Comparison of ENCODE assay signal across 33 mouse cellular contexts in genomic region chr16:42748681-42749080, GRCm38 (mm10).
A peak's percentile ranks its signal among the peaks of the same experiment; 100 is the strongest.
DNase-seq lines count a peak whose midpoint lies in the region; ATAC-seq and TF ChIP-seq lines count a peak whose summit lies in the region.
"Had no signal": no experiment of that assay in that cellular context is flagged by ENCODE, and none has a peak within 500 bp of the region (broad histone marks: within the 10 kb centered on the region; RNA-seq: fewer than 3 reads in every experiment).

No protein-coding gene starts in this region.

- ATAC-seq in midbrain, embryonic 14.5 days (ENCODE audit: low FRiP score, low TSS enrichment), result no peak
- no peak for ATAC-seq in erythroblast, adult 5-6 weeks (replicated peaks; ENCODE audit: low FRiP score, poor library complexity, severe bottlenecking)
- ATAC-seq: activated CD4-positive, CD25-positive, alpha-beta regulatory T cell, adult 4 months; forebrain, embryonic 13.5 days; hindbrain, postnatal 0 days; intestine, embryonic 15.5 days; midbrain, embryonic 16.5 days had no signal

- no peaks in the 10 kb centered on the region for H3K36me3 ChIP-seq in midbrain, embryonic 14.5 days (ENCODE audit: control insufficient read depth, insufficient read depth, low read length)
- H3K36me3 ChIP-seq: embryonic facial prominence, embryonic 10.5 days; embryonic facial prominence, embryonic 15.5 days; heart, embryonic 10.5 days; heart, embryonic 15.5 days; hindbrain, embryonic 12.5 days; intestine, embryonic 15.5 days; limb, embryonic 12.5 days; liver, embryonic 15.5 days; stomach, embryonic 15.5 days had no signal

- H3K4me3 ChIP-seq in layer of hippocampus, adult 2 months, result no peak overlapping the region
- H3K4me3 ChIP-seq in midbrain, embryonic 14.5 days (replicated peaks; ENCODE audit: low read depth, low read length), result no peak overlapping the region
- H3K4me3 ChIP-seq: embryonic facial prominence, embryonic 10.5 days; embryonic facial prominence, embryonic 15.5 days; forebrain, embryonic 13.5 days; heart, embryonic 10.5 days; heart, embryonic 15.5 days; hindbrain, embryonic 12.5 days; intestine, embryonic 15.5 days; limb, embryonic 12.5 days; liver, embryonic 15.5 days; stomach, embryonic 15.5 days had no signal

- 68% methylated on average over 5 of the region's 5 CpGs for WGBS in midbrain, embryonic 14.5 days

- peak; percentile 10 for DNase-seq in cerebellum, adult 9-10 months
- DNase-seq in cerebellum, adult 8-10 months, result no peak
- peak; percentile 12 to 38 for DNase-seq in layer of hippocampus, adult 2 months (ENCODE audit: low spot score in 2 of 2)
- no peak for DNase-seq in layer of hippocampus, postnatal 25 days (ENCODE audit: extremely low spot score in 1 of 2, low spot score in 1 of 2)
- peak; percentile 88 for DNase-seq in brain, adult 2 months (ENCODE audit: low read depth, low spot score)
- peak; percentile 46 to 53 for DNase-seq in left cerebral cortex, adult 9 months (ENCODE audit: low spot score in 2 of 2)
- DNase-seq in midbrain, embryonic 14.5 days, result no peak
- DNase-seq: adrenal gland, adult 2 months; adrenal gland, postnatal 36 days; cerebellum, adult 9-11 months; gastrocnemius, postnatal 14 days; heart, adult 11 months; heart, postnatal 36 days; kidney, adult 2 months; kidney, postnatal 36 days; lung, embryonic 14.5 days; lung, postnatal 14 days; thymus, postnatal 14 days had no signal

- no peaks in the 10 kb centered on the region for H3K9me3 ChIP-seq in midbrain, embryonic 14.5 days (ENCODE audit: control insufficient read depth, low read length)
- H3K9me3 ChIP-seq: embryonic facial prominence, embryonic 10.5 days; embryonic facial prominence, embryonic 15.5 days; forebrain, embryonic 13.5 days; heart, embryonic 10.5 days; heart, embryonic 15.5 days; hindbrain, embryonic 12.5 days; intestine, embryonic 15.5 days; limb, embryonic 12.5 days; liver, embryonic 15.5 days; stomach, embryonic 15.5 days had no signal

- TF ChIP-seq CTCF in layer of hippocampus, adult 2 months (conservative IDR thresholded peaks at IDR 0.05), result no peak

- H3K4me2 ChIP-seq in midbrain, embryonic 14.5 days (ENCODE audit: low read length), result no peak overlapping the region
- H3K4me2 ChIP-seq: embryonic facial prominence, embryonic 15.5 days; forebrain, embryonic 13.5 days; heart, embryonic 15.5 days; hindbrain, embryonic 12.5 days; intestine, embryonic 15.5 days; limb, embryonic 12.5 days; liver, embryonic 15.5 days; lung, embryonic 14.5 days; stomach, embryonic 15.5 days had no signal

- peaks cover 15% of the 10 kb centered on the region for H3K4me1 ChIP-seq in midbrain, embryonic 14.5 days (ENCODE audit: control insufficient read depth, insufficient read depth, low read length)
- H3K4me1 ChIP-seq: embryonic facial prominence, embryonic 15.5 days; heart, embryonic 15.5 days; intestine, embryonic 15.5 days; liver, embryonic 15.5 days had no signal

- H3K9ac ChIP-seq in midbrain, embryonic 14.5 days (replicated peaks; ENCODE audit: low read length), result no peak overlapping the region
- H3K9ac ChIP-seq: embryonic facial prominence, embryonic 15.5 days; forebrain, embryonic 13.5 days; heart, embryonic 15.5 days; hindbrain, embryonic 12.5 days; intestine, embryonic 15.5 days; limb, embryonic 12.5 days; liver, embryonic 15.5 days; lung, embryonic 14.5 days; stomach, embryonic 15.5 days had no signal

- H3K27ac ChIP-seq in layer of hippocampus, adult 2 months, result no peak overlapping the region
- no peak overlapping the region for H3K27ac ChIP-seq in midbrain, embryonic 14.5 days (replicated peaks; ENCODE audit: low read depth, low read length)
- H3K27ac ChIP-seq: embryonic facial prominence, embryonic 10.5 days; embryonic facial prominence, embryonic 15.5 days; forebrain, embryonic 13.5 days; heart, embryonic 10.5 days; heart, embryonic 15.5 days; hindbrain, embryonic 12.5 days; hindbrain, postnatal 0 days; intestine, embryonic 15.5 days; limb, embryonic 12.5 days; liver, embryonic 15.5 days; stomach, embryonic 15.5 days had no signal

- H3K27me3 ChIP-seq in midbrain, embryonic 14.5 days (ENCODE audit: control insufficient read depth, insufficient read depth, low read length), result no peaks in the 10 kb centered on the region
- H3K27me3 ChIP-seq: CH12.LX; embryonic facial prominence, embryonic 15.5 days; forebrain, embryonic 13.5 days; heart, embryonic 15.5 days; hindbrain, embryonic 12.5 days; intestine, embryonic 15.5 days; limb, embryonic 12.5 days; liver, embryonic 15.5 days; stomach, embryonic 15.5 days had no signal

Comparison
In these comparisons a context has a peak if more than half of its experiments do, and no peak if none do; other contexts are left out.
1. DNase-seq: peak in cerebellum, adult 9-10 months (single experiment), layer of hippocampus, adult 2 months (2 of 2), brain, adult 2 months (single experiment) and left cerebral cortex, adult 9 months (2 of 2); none in cerebellum, adult 8-10 months (single experiment), layer of hippocampus, postnatal 25 days (0 of 2) and midbrain, embryonic 14.5 days (single experiment).